Mouse (Mus musculus): ENCODE measurements at regions not wholly inside any gene's neighbourhood (a gene's known extent, or its start where the extent isn't known, plus 50 kb on each side); places are given as distances from the start of the nearest gene placed in this dataset.

DNA sequence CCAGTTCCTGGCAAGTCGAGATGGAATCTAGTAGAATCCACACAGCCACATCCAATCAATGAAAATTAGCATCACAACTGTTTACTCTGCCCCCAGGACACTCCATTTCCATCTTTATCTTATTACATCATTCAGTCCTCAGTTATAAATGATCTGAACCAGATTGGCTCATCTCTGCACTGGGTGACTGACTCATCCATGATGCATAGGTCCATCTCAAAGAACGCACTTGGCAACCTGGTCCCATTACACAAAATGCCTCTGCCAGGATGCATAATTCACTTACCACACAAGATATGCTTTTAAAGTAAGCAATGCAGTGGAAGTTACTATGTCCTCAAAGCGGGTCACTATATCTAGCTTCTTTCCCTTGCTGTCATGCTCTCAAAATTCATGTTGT, 110.0 kb upstream of the Gria1 start:
- DNase-seq (ENCODE audit: low spot score in 2 of 2) = no peak

DNA sequence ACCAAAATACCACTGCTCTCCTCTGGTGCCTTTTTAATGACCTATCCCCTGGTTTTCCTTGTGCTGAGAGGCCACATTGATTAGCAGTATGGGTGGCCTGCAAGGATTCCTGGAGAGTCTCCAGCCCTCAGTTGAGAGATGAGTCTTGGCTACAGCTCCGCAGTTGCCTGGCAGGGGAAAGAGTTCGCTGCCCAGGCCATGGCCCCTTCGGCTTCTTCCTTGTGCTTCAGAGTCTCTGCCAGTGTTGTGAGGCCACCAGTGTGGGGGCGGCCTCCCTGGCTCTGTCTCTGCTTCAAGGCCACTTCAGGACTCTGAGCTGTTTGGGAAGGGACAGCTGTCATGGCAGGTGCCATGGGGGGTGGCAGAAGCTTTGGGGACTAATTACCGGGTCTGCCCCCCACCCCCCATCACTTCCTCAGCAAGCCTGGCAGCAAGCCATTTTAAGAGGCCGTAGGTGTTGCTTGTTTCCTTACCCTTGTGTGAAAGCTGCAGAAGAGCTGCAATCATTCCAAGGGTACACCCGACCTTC, 85.8 kb upstream of the Gria1 start:
- DNase-seq (ENCODE audit: low spot score in 2 of 2) = no peak

DNA sequence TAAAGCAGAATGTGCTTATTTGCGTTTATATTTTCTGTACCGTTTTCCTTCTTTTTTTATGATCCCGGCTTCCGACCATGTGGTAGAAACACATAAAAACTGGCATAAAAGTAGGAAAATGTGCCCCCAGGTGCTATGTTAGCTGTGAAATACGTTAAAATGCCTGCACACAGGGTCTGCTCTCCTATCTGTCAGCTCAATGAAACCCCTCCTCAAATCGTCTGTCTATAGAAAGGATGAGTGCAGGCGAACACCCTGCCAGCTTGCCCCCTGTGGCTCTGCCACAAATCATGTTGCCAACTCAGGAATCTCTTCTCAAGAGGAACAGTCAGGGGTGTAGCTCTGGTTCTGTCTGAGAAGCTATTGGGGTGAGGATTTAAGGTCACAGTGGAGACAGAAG, 78.4 kb upstream of the Gria1 start:
- DNase-seq (ENCODE audit: low spot score in 2 of 2) = no peak

DNA sequence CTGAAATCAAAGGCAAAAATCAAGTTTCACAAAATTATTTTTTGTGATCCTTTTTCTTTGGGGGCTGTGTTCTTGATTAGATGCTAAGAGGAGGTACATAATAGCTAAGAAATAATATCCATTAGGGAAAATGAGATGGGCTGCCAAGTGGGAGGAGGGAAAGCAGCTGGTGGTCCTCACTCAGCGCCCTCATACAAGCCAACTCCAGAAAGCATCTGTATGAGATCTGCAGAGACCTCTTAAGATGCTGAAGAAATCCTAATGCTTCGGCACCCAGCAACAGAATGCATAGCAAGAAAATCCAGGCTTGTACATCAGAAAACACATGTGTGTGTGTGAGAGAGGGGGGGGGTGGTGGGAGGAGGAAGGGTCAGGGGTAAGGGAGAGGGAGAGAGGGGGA, 58.8 kb upstream of the Gria1 start:
- no peak for DNase-seq (ENCODE audit: low spot score in 2 of 2)

DNA sequence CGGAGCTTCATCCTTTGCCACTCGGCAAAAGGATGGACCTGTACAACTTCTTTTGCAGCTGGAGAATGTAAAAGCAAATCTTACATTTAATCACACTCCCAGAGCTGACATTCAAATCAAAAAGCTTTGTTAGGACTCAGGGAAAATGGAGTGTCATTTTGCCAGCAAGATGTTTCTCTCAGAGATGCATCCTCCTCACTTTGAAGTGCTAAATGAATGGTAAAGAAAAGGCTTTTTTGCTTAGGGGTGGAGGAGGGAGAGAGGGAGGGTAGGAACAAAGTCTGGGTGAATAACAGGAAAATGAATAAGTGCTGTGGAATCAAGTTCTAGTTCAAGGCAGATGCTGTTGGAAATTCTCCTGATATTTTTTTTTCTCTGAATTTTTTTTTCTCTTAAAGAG, 53.4 kb upstream of the Gria1 start:
- peak in 1 of 2 experiments; percentile 2 for DNase-seq (ENCODE audit: low spot score in 2 of 2)

Measured in left cerebral cortex, adult 9 months (tissue).